Mouse (Mus musculus): Measurements from ENCODE around the gene Olfr896-ps1. TPM values are rescaled to one million over a fixed set of nuclear protein-coding genes. Genes with fewer than 3 reads are reported as not detected.

The Olfr896-ps1 gene
- not detected in 2 replicates for polyA plus RNA-seq (2012; rRNA removed; ENCODE audit: low replicate concordance)

GRCm38 (mm10) chr9:38290807-38291206 lies at the start of gene Olfr896-ps1:
Gene Olfr896-ps1, plus strand, starts transcription at chr9:38291107.

GRCm38 (mm10) chr9:38252474-38252873 lies 38.4 kb upstream of the Olfr896-ps1 start, which contains the start of gene Olfr143:
Gene Olfr143, plus strand, starts transcription at chr9:38252774.

GRCm38 (mm10) chr9:38267551-38267950 lies 23.4 kb upstream of the Olfr896-ps1 start, which contains the start of gene Olfr895:
Gene Olfr895, plus strand, starts transcription at chr9:38267851.

GRCm38 (mm10) chr9:38328760-38329159 lies 37.9 kb downstream of the Olfr896-ps1 start, which contains the start of gene Olfr25:
Gene Olfr25, plus strand, starts transcription at chr9:38329060.

Other genes with a start within 250 kb of the Olfr896-ps1 start
- not detected in 2 replicates for gene Olfr884, start 244.6 kb upstream of the Olfr896-ps1 start, polyA plus RNA-seq (2012; rRNA removed; ENCODE audit: low replicate concordance)
- not detected in 2 replicates for gene Olfr885, start 229.8 kb upstream of the Olfr896-ps1 start, polyA plus RNA-seq (2012; rRNA removed; ENCODE audit: low replicate concordance)
- gene Olfr887, start 207.0 kb upstream of the Olfr896-ps1 start, polyA plus RNA-seq (2012; rRNA removed; ENCODE audit: low replicate concordance): not detected in 2 replicates
- gene Olfr888, start 183.0 kb upstream of the Olfr896-ps1 start, polyA plus RNA-seq (2012; rRNA removed; ENCODE audit: low replicate concordance): not detected in 2 replicates
- not detected in 2 replicates for gene Olfr889, start 175.9 kb upstream of the Olfr896-ps1 start, polyA plus RNA-seq (2012; rRNA removed; ENCODE audit: low replicate concordance)
- not detected in 2 replicates for gene Olfr890, start 148.6 kb upstream of the Olfr896-ps1 start, polyA plus RNA-seq (2012; rRNA removed; ENCODE audit: low replicate concordance)
- gene Olfr891, start 110.3 kb upstream of the Olfr896-ps1 start, polyA plus RNA-seq (2012; rRNA removed; ENCODE audit: low replicate concordance): not detected in 2 replicates
- gene Olfr893, start 82.7 kb upstream of the Olfr896-ps1 start, polyA plus RNA-seq (2012; rRNA removed; ENCODE audit: low replicate concordance): not detected in 2 replicates
- not detected in 2 replicates for gene Olfr894, start 73.1 kb upstream of the Olfr896-ps1 start, polyA plus RNA-seq (2012; rRNA removed; ENCODE audit: low replicate concordance)
- not detected in 2 replicates for gene Olfr143, start 38.3 kb upstream of the Olfr896-ps1 start, polyA plus RNA-seq (2012; rRNA removed; ENCODE audit: low replicate concordance)
- not detected in 2 replicates for gene Olfr895, start 23.3 kb upstream of the Olfr896-ps1 start, polyA plus RNA-seq (2012; rRNA removed; ENCODE audit: low replicate concordance)
- not detected in 2 replicates for gene Olfr25, start 38.0 kb downstream of the Olfr896-ps1 start, polyA plus RNA-seq (2012; rRNA removed; ENCODE audit: low replicate concordance)
- gene Olfr898, start 57.3 kb downstream of the Olfr896-ps1 start, polyA plus RNA-seq (2012; rRNA removed; ENCODE audit: low replicate concordance): not detected in 2 replicates
- not detected in 2 replicates for gene Olfr250, start 75.8 kb downstream of the Olfr896-ps1 start, polyA plus RNA-seq (2012; rRNA removed; ENCODE audit: low replicate concordance)
- gene Olfr251, start 86.0 kb downstream of the Olfr896-ps1 start, polyA plus RNA-seq (2012; rRNA removed; ENCODE audit: low replicate concordance): not detected in 2 replicates
- gene Olfr147, start 110.6 kb downstream of the Olfr896-ps1 start, polyA plus RNA-seq (2012; rRNA removed; ENCODE audit: low replicate concordance): not detected in 2 replicates
- not detected in 2 replicates for gene Olfr901, start 138.3 kb downstream of the Olfr896-ps1 start, polyA plus RNA-seq (2012; rRNA removed; ENCODE audit: low replicate concordance)
- not detected in 2 replicates for gene Olfr902, start 156.5 kb downstream of the Olfr896-ps1 start, polyA plus RNA-seq (2012; rRNA removed; ENCODE audit: low replicate concordance)
- not detected in 2 replicates for gene Olfr904, start 172.0 kb downstream of the Olfr896-ps1 start, polyA plus RNA-seq (2012; rRNA removed; ENCODE audit: low replicate concordance)
- not detected in 2 replicates for gene Olfr905, start 180.0 kb downstream of the Olfr896-ps1 start, polyA plus RNA-seq (2012; rRNA removed; ENCODE audit: low replicate concordance)
- not detected in 2 replicates for gene Olfr906, start 196.0 kb downstream of the Olfr896-ps1 start, polyA plus RNA-seq (2012; rRNA removed; ENCODE audit: low replicate concordance)
- gene Olfr907, start 204.7 kb downstream of the Olfr896-ps1 start, polyA plus RNA-seq (2012; rRNA removed; ENCODE audit: low replicate concordance): not detected in 2 replicates
- not detected in 2 replicates for gene Olfr911-ps1, start 230.5 kb downstream of the Olfr896-ps1 start, polyA plus RNA-seq (2012; rRNA removed; ENCODE audit: low replicate concordance)
- not detected in 2 replicates for gene Olfr910, start 246.7 kb downstream of the Olfr896-ps1 start, polyA plus RNA-seq (2012; rRNA removed; ENCODE audit: low replicate concordance)

All from subcutaneous adipose tissue, adult 2 months (tissue).